Mouse (Mus musculus) heart, postnatal 4 days (tissue): Measurements from ENCODE around the gene Gabrg3. TPM values are rescaled to one million over a fixed set of nuclear protein-coding genes. Genes with fewer than 3 reads are reported as not detected.

ENCODE experiments used
- total RNA-seq, 2 experiments: library from RNA; stranded (reverse); gene quantifications; 2 replicates each; pipeline ENCODE4 v1.2.3; 2021

Gabrg3 gene
- total RNA-seq, 2 experiments from 2014 or later: 0.23 to 0.48 TPM

Other genes starting within 250 kb of the Gabrg3 start
- gene Gabrb3, start 32.5 kb upstream of the Gabrg3 start, total RNA-seq: 1 to 10 TPM; 1.5 to 2.3 TPM
- not detected for gene Gabra5, start 122.9 kb upstream of the Gabrg3 start, total RNA-seq